Mouse (Mus musculus): ENCODE measurements around the gene Tmem247.

DNA sequence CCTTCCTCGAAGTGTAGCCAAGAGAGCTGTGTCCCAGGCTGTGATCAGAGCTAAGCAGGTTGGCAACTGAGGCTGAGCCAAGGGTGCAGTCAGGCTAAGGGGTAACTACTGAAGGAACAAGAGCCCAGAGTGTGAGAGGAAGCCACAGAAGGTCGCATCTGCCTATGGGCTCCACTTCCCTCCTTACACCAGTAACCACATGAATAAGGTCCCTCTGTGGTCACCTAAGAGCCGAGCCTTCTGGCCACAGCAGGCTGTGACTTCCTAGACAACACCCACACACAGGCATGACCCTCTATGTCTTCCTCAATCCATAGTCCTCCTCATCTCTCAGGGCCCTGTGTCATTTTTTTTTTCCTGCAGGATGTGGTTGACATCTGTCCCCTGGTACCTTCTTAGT lies 12.9 kb upstream of the Tmem247 start:
- TF ChIP-seq ELF1 (IDR thresholded peaks at IDR 0.05; ENCODE audit: low read depth, low read length) (no peak), TCF12 (IDR thresholded peaks at IDR 0.05; ENCODE audit: low read depth, low read length) (no peak), MAX (IDR thresholded peaks at IDR 0.05; ENCODE audit: low read length) (no peak), POLR2A (IDR thresholded peaks at IDR 0.05; ENCODE audit: low read depth, low read length) (no peak), CTCF (conservative IDR thresholded peaks at IDR 0.05 in 1 of 2, IDR thresholded peaks at IDR 0.05 in 1 of 2; ENCODE audit: low read depth in 2 of 2, low read length in 2 of 2) (no peak), MEF2A (IDR thresholded peaks at IDR 0.05; ENCODE audit: borderline replicate concordance, low read depth, low read length) (no peak), ZNF384 (IDR thresholded peaks at IDR 0.05; ENCODE audit: low read depth, low read length) (no peak), EP300 (IDR thresholded peaks at IDR 0.05; ENCODE audit: low read length) (no peak), ZC3H11A (IDR thresholded peaks at IDR 0.05; ENCODE audit: low read depth, low read length) (no peak), ZMIZ1 (IDR thresholded peaks at IDR 0.05; ENCODE audit: low read depth, low read length) (no peak), POLR2AphosphoS2 (IDR thresholded peaks at IDR 0.05; ENCODE audit: low read depth, low read length) (no peak), RAD21 (IDR thresholded peaks at IDR 0.05; ENCODE audit: low read depth, low read length) (no peak), MYC (IDR thresholded peaks at IDR 0.05; ENCODE audit: low read depth, low read length) (no peak), CHD2 (IDR thresholded peaks at IDR 0.05; ENCODE audit: low read length) (no peak)

All from CH12.LX (cell line).